Mouse (Mus musculus) embryonic facial prominence, embryonic 15.5 days (tissue): ENCODE measurements at regions not wholly inside any gene's neighbourhood (a gene's known extent, or its start where the extent isn't known, plus 50 kb on each side); places are given as distances from the start of the nearest gene placed in this dataset.
"Not testable (repeated sequence)": the region's sequence is repeated elsewhere in the genome, so short reads cannot be mapped to it uniquely, and the experiment has no call there.

Experiments
- ATAC-seq: fragments of 200-750 bp; cut with Nextera tagmentation; 2 replicates; pipeline ENCODE4 v1.8.0; 2017; ENCODE audit warnings: low read depth, moderate TSS enrichment; ENCODE audit not compliant: insufficient number of reproducible peaks, low FRiP score, low TSS enrichment
- H3K27ac ChIP-seq: fragments of 300-500 bp; sonication (generic); replicated peaks from 2 replicates; pipeline ENCODE4 v1.5.1; 2015; ENCODE audit warnings: mild to moderate bottlenecking, inconsistent platforms
- H3K27me3 ChIP-seq: fragments of 300-500 bp; sonication (generic); 2 replicates; pipeline ENCODE4 v1.6.1; 2015; ENCODE audit warnings: inconsistent platforms
- H3K36me3 ChIP-seq: fragments of 300-500 bp; sonication (generic); 2 replicates; pipeline ENCODE4 v1.6.1; 2015; ENCODE audit warnings: mild to moderate bottlenecking, inconsistent platforms
- H3K4me1 ChIP-seq: fragments of 300-500 bp; sonication (generic); 2 replicates; pipeline ENCODE4 v1.6.1; 2015; ENCODE audit warnings: inconsistent platforms
- H3K4me2 ChIP-seq: fragments of 300-500 bp; sonication (generic); replicated peaks from 2 replicates; pipeline ENCODE4 v1.6.1; 2015; ENCODE audit warnings: mild to moderate bottlenecking, inconsistent platforms
- H3K4me3 ChIP-seq: fragments of 300-500 bp; sonication (generic); replicated peaks from 2 replicates; pipeline ENCODE4 v1.5.1; 2015; ENCODE audit warnings: mild to moderate bottlenecking, inconsistent platforms
- H3K9ac ChIP-seq: fragments of 300-500 bp; sonication (generic); 2 replicates; pipeline ENCODE4 v1.6.1; 2015; ENCODE audit warnings: inconsistent platforms
- H3K9me3 ChIP-seq: fragments of 300-500 bp; sonication (generic); replicated peaks from 2 replicates; pipeline ENCODE4 v1.6.1; 2016; ENCODE audit warnings: inconsistent platforms
- WGBS: fragments of 180-500 bp; shearing (Covaris S2); methylation state at CpG from one replicate; pipeline ENCODE4 v1.1.7; 2015; 5-methylcytosine and 5-hydroxymethylcytosine counted together

GRCm38 (mm10) chr7:60733331-60733994 lies 593.4 kb upstream of the Snrpn start:
- not testable (repeated sequence) for H3K4me3 ChIP-seq, H3K9ac ChIP-seq, H3K36me3 ChIP-seq, H3K4me1 ChIP-seq, ATAC-seq, H3K27ac ChIP-seq, H3K27me3 ChIP-seq, H3K9me3 ChIP-seq
- 0 out of 2 replicates have a peak overlapping the region, but pooled peaks have one; percentile 17 for H3K4me2 ChIP-seq
- WGBS, result 47% methylated on average over 20 of the region's 20 CpGs

DNA sequence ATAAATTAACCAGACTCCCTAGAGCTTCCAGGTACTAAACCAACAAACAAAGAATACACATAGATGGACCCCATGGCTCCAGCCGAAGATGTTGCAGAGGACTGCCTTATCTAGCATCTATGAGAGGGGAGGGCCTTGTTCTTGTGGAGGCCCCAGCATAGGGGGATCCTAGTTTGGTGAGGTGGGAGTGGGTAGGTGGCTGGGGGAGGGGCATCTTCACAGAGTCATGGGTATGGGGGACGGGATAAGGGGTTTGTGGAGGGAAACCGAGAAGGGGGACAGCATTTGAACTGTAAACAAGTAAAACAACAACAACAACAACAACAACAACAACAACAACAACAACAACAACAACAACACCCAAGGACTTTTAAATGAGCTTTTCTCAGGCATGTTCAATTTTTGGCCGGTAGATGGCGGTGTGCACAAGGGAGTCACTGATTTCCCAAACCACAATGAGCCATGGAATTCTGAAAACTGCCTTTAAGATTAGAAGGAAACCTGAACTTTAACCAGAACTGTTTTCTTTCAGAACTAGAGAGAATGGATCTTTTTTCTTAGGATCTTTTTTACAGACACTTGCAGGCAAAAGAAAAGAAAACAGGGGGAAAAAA lies 588.2 kb upstream of the Snrpn start:
- H3K27ac ChIP-seq, H3K9ac ChIP-seq, H3K4me2 ChIP-seq, H3K4me3 ChIP-seq, H3K27me3 ChIP-seq, H3K9me3 ChIP-seq, H3K4me1 ChIP-seq, H3K36me3 ChIP-seq, ATAC-seq: not testable (repeated sequence)
- WGBS, result 8% methylated on average over 5 of the region's 5 CpGs
